Mouse (Mus musculus) liver, postnatal 0 days (tissue): ENCODE measurements around the gene Sds.

Source experiments
- CTCF ChIP-seq: sonication (generic); IDR thresholded peaks from 2 replicates; pipeline ENCODE4 v1.5.1; 2016; ENCODE audit warnings: antibody characterized with exemption, low read depth
- EP300 ChIP-seq: IDR thresholded peaks from 2 replicates; pipeline ENCODE4 v1.6.1; 2016; ENCODE audit warnings: antibody characterized with exemption, low read depth, mild to moderate bottlenecking

DNA sequence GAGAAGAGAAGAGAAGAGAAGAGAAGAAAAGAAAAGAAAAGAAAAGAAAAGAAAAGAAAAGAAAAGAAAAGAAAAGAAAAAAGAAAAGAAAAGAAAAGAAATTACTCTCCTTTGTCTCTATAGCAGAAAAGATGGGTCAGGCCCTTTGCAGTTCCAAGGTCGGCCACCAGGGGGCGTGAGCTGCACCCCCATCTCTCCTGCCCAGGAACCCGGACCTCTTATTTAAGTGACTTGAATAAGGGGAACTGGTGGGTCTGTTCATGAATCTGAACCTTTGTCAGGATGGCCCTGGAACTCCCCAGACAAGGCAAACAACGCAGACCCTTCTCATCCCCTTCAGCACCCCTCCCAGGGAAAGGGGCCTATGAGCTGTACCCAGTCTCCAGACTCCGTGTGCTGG, 11.3 kb upstream of the Sds start:
- TF ChIP-seq CTCF = peak; percentile 77
- no peak for TF ChIP-seq EP300
